Mouse (Mus musculus): ENCODE measurements around the gene Ankrd33b.

DNA sequence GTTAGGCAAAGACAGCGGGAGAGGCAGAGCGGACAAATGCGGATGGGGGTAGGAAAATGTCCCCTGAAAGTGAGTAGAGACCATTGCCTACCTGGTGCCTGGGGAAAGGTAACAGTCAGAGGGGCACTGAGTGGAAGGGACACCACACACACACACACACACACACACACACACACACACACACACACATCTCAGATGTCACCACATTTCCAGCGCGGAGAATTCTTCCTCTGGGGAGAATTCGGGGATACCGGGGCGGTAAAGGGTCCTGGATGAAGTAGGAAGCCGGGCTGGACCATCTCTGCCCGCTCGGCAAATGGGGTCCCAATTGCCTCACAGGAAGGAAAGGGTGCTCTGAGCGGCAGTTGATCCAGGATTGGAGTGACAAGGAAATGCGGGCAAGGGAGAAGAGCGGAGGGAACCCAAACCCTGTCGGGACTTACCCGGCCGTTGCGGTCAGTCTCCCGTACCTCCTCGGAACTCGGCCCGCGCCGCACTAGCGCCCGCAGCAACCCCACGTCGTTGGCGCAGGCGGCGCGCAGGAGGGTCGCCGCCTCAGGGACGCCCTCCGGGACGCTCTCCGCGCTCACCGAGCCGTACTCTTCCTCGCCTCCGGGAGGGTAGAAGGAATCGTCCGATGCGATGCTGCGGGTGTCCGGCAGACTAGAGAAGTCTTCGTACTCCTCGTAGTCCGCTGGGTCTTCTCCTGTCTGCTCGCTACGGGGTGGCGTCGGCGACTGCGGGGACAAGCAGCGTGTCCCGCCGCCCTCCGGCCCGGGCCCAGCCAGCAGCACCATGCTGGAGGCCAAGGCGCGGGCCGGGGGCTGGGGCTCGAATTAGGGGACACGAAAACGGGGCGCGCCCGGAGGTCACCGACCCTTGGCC, 688 bp downstream of the Ankrd33b start:
- TF ChIP-seq CTCF (IDR thresholded peaks at IDR 0.05; ENCODE audit: borderline replicate concordance, extremely low read depth, insufficient read depth, insufficient read length) = no peak
- no peak for TF ChIP-seq POLR2A (IDR thresholded peaks at IDR 0.05; ENCODE audit: borderline replicate concordance, extremely low read depth, insufficient read depth, insufficient read length, poor library complexity, severe bottlenecking)
